Mouse (Mus musculus) hindbrain, embryonic 13.5 days (tissue): Measurements from ENCODE around the gene Ccdc114. TPM values are rescaled to one million over a fixed set of nuclear protein-coding genes. Genes with fewer than 3 reads are reported as not detected.
"Not testable (repeated sequence)": the region's sequence is repeated elsewhere in the genome, so short reads cannot be mapped to it uniquely, and the experiment has no call there.

Experiments
- ATAC-seq: fragments of 200-750 bp; cut with Nextera tagmentation; 2 replicates; pipeline ENCODE4 v1.8.0; 2017; ENCODE audit warnings: moderate TSS enrichment; ENCODE audit not compliant: low FRiP score
- H3K27ac ChIP-seq: fragments of 300-500 bp; sonication (generic); 2 replicates; pipeline ENCODE4 v1.5.1; 2015; ENCODE audit warnings: inconsistent platforms, mild to moderate bottlenecking, moderate library complexity
- H3K27me3 ChIP-seq: fragments of 300-500 bp; sonication (generic); 2 replicates; pipeline ENCODE4 v1.6.1; 2015; ENCODE audit warnings: mild to moderate bottlenecking, inconsistent platforms
- H3K36me3 ChIP-seq: fragments of 300-500 bp; sonication (generic); 2 replicates; pipeline ENCODE4 v1.6.1; 2015; ENCODE audit warnings: mild to moderate bottlenecking, inconsistent platforms
- H3K4me1 ChIP-seq: fragments of 300-500 bp; sonication (generic); replicated peaks from 2 replicates; pipeline ENCODE4 v1.6.1; 2015; ENCODE audit warnings: inconsistent platforms
- H3K4me2 ChIP-seq: fragments of 300-500 bp; sonication (generic); 2 replicates; pipeline ENCODE4 v1.6.1; 2015; ENCODE audit warnings: inconsistent platforms, mild to moderate bottlenecking, moderate library complexity
- H3K4me3 ChIP-seq: fragments of 300-500 bp; sonication (generic); 2 replicates; pipeline ENCODE4 v1.5.1; 2015; ENCODE audit warnings: mild to moderate bottlenecking, inconsistent platforms
- H3K9ac ChIP-seq: fragments of 300-500 bp; sonication (generic); 2 replicates; pipeline ENCODE4 v1.6.1; 2015; ENCODE audit warnings: mild to moderate bottlenecking, inconsistent platforms
- H3K9me3 ChIP-seq: fragments of 300-500 bp; sonication (generic); 2 replicates; pipeline ENCODE4 v1.6.1; 2016; ENCODE audit warnings: inconsistent platforms
- WGBS: fragments of 180-500 bp; shearing (Covaris S2); methylation state at CpG from one replicate; pipeline ENCODE4 v1.1.7; 2015; 5-methylcytosine and 5-hydroxymethylcytosine counted together
- polyA plus RNA-seq: library from polyadenylated mRNA; unstranded; fragments of >200 nt; fragmentation: Nextera tagmentation; extraction: Ambion mirVana; gene quantifications from 2 replicates; pipeline ENCODE4 v1.2.1, GENCODE M21; 2015

The Ccdc114 gene
- polyA plus RNA-seq, 1 experiment from 2014 or later, result 7.6 TPM

GRCm38 (mm10) chr7:45920583-45921241, 3.2 kb upstream of the Ccdc114 start:
- Histone ChIP-seq H3K27ac (no peak overlapping the region), H3K9ac (peak overlapping the region; percentile 35; the same call in 1 of the 2 replicates), H3K4me3 (peak overlapping the region; percentile 11), H3K27me3 (peaks cover 14% of the 10 kb centered on the region; the same call in 1 of the 2 replicates), H3K4me2 (peak overlapping the region; percentile 32), H3K36me3 (no peaks in the 10 kb centered on the region), H3K4me1 (peaks cover 36% of the 10 kb centered on the region), H3K9me3 (no peaks in the 10 kb centered on the region)
- 58% methylated on average over 9 of the region's 9 CpGs for WGBS
- no peak for ATAC-seq

GRCm38 (mm10) chr7:45921242-45921621, 2.6 kb upstream of the Ccdc114 start, which contains the start of gene Emp3:
Gene Emp3 (minus strand): TSS chr7:45921404.
- peak within 1 kb of the TSS; percentile 32 for H3K4me2 ChIP-seq
- peak within 1 kb of the TSS; percentile 58; the same call in 1 of the 2 replicates for H3K9ac ChIP-seq

GRCm38 (mm10) chr7:45921950-45922600, 1.8 kb upstream of the Ccdc114 start:
- Histone ChIP-seq H3K4me1 (peaks cover 23% of the 10 kb centered on the region), H3K27ac (peak overlapping the region; percentile 86), H3K4me3 (no peak overlapping the region; the same call in 1 of the 2 replicates), H3K27me3 (peaks cover 23% of the 10 kb centered on the region), H3K9ac (peak overlapping the region; percentile 58), H3K4me2 (peak overlapping the region; percentile 61), H3K36me3 (no peaks in the 10 kb centered on the region; the same call in 1 of the 2 replicates), H3K9me3 (no peaks in the 10 kb centered on the region)
- no peak for ATAC-seq
- WGBS, result 92% methylated on average over 12 of the region's 12 CpGs

More at GRCm38 (mm10) chr7:45921242-45921621, 2.6 kb upstream of the Ccdc114 start, which contains the start of gene Emp3:
- Histone ChIP-seq H3K36me3 (no peaks in the 10 kb centered on the region), H3K9me3 (no peaks in the 10 kb centered on the region), H3K4me1 (peaks cover 31% of the 10 kb centered on the region), H3K27ac (no peak within 1 kb of the TSS), H3K27me3 (peaks cover 16% of the 10 kb centered on the region; the same call in 1 of the 2 replicates), H3K4me3 (peak within 1 kb of the TSS; percentile 11)
- no peak for ATAC-seq
- WGBS, result 59% methylated on average over 9 of the region's 9 CpGs

- Histone ChIP-seq H3K4me1 (peaks cover 15% of the 10 kb centered on the region), H3K9ac (peak overlapping the region; percentile 64), H3K9me3 (no peaks in the 10 kb centered on the region), H3K4me2 (peak overlapping the region; percentile 61), H3K27ac (peak overlapping the region; percentile 86), H3K27me3 (peaks cover 33% of the 10 kb centered on the region), H3K36me3 (no peaks in the 10 kb centered on the region; the same call in 1 of the 2 replicates), H3K4me3 (peak overlapping the region; percentile 44)
- ATAC-seq, result peak; percentile 91
- under 1% methylated on average over 37 of the region's 37 CpGs for WGBS
Observed at GRCm38 (mm10) chr7:45922928-45923761, 727 bp upstream of the Ccdc114 start.

GRCm38 (mm10) chr7:45924429-45924816, 551 bp downstream of the Ccdc114 start:
- H3K27me3 ChIP-seq, result peaks cover 38% of the 10 kb centered on the region
- 13% methylated on average over 14 of the region's 14 CpGs for WGBS
- H3K9me3 ChIP-seq, result no peaks in the 10 kb centered on the region
- no peak for ATAC-seq
- H3K4me3 ChIP-seq, result peak overlapping the region; percentile 44; the same call in 1 of the 2 replicates
- H3K4me2 ChIP-seq, result peak overlapping the region; percentile 61
- H3K36me3 ChIP-seq, result no peaks in the 10 kb centered on the region; the same call in 1 of the 2 replicates
- H3K4me1 ChIP-seq, result peaks cover 18% of the 10 kb centered on the region
- no peak overlapping the region; the same call in 1 of the 2 replicates for H3K9ac ChIP-seq
- H3K27ac ChIP-seq, result peak overlapping the region; percentile 86; the same call in 1 of the 2 replicates

DNA sequence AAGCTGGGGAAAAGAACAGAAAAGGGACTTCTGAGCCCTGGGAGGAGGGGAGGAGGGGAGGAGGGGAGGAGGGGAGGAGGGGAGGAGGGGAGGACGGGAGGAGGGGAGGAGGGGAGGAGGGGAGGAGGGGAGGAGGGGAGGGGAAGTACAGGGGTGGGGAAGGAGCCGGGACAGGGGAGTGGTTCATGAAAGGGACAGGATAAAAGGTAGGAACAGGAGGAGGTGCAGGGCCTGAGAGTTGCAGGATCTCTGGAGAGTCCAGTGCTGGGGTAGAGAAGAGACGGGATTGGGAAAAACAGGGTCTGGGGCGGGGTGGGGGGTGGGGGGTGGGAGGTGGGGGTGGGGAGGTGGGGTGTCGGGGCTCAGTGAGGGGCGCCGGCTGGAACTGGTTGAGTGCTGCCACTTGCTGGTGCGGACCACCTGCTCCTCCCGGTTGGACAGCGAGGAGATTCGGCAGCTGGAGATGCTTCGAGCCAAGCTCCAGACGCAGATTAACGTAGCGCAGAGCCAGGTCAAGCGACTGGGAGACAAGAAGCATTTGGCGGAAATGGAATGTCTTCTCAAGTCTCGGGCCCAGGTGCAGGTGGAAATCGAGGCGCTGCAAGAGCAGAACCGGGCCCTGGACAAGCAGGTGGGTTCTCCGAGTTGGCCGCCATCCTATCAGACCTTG, 4.9 kb downstream of the Ccdc114 start:
- H3K4me3 ChIP-seq, result no peak overlapping the region
- H3K4me1 ChIP-seq, result peaks cover 9% of the 10 kb centered on the region; the same call in 1 of the 2 replicates
- 13% methylated on average over 19 of the region's 23 CpGs for WGBS
- H3K9me3 ChIP-seq, result no peaks in the 10 kb centered on the region; the same call in 1 of the 2 replicates
- peak overlapping the region; percentile 33; the same call in 1 of the 2 replicates for H3K4me2 ChIP-seq
- no peak overlapping the region for H3K9ac ChIP-seq
- H3K27ac ChIP-seq, result no peak overlapping the region
- no peak for ATAC-seq
- H3K27me3 ChIP-seq, result peaks cover 29% of the 10 kb centered on the region
- H3K36me3 ChIP-seq, result no peaks in the 10 kb centered on the region; the same call in 1 of the 2 replicates

- Histone ChIP-seq H3K4me3 (no peak overlapping the region), H3K9ac (no peak overlapping the region), H3K9me3 (no peaks in the 10 kb centered on the region; the same call in 1 of the 2 replicates), H3K36me3 (no peaks in the 10 kb centered on the region; the same call in 1 of the 2 replicates), H3K27ac (no peak overlapping the region), H3K4me1 (0 out of 2 replicates have a peak, but pooled peaks cover 3% of the 10 kb centered on the region), H3K4me2 (no peak overlapping the region), H3K27me3 (peaks cover 29% of the 10 kb centered on the region)
- ATAC-seq, result no peak
- 83% methylated on average over 1 of the region's 1 CpGs for WGBS
Observed at GRCm38 (mm10) chr7:45929688-45930087, 5.8 kb downstream of the Ccdc114 start.

- not testable (repeated sequence) for H3K36me3 ChIP-seq, H3K4me3 ChIP-seq, H3K4me2 ChIP-seq, H3K27ac ChIP-seq, H3K4me1 ChIP-seq, H3K9me3 ChIP-seq, H3K9ac ChIP-seq, H3K27me3 ChIP-seq, ATAC-seq
- 89% methylated on average over 12 of the region's 12 CpGs for WGBS
Observed at GRCm38 (mm10) chr7:45933766-45934165, 9.9 kb downstream of the Ccdc114 start.

DNA sequence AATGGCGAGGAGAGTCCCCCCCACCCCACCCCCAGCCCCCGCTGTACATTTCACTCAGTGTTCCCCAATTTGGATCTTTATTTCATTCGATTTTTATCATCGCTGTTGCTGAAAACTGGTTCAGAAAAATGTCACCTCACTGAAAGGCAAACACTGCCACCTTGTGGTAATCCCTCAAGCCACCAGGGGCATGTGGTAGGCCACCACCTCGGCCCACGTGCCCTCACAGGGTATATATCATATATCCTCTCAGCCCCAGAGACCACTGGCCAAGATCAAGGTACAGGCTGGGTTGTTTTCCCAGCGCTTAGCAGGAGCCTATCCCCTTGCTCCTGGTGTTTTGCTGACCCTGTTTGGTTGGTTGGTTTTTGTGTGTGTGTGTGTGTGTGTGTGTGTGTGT, 11.2 kb downstream of the Ccdc114 start:
- no peaks in the 10 kb centered on the region for H3K4me1 ChIP-seq
- 31% methylated on average over 7 of the region's 7 CpGs for WGBS
- no peak overlapping the region for H3K9ac ChIP-seq
- H3K9me3 ChIP-seq, result no peaks in the 10 kb centered on the region; the same call in 1 of the 2 replicates
- ATAC-seq, result no peak
- H3K4me3 ChIP-seq, result no peak overlapping the region
- H3K4me2 ChIP-seq, result no peak overlapping the region
- H3K27ac ChIP-seq, result no peak overlapping the region
- H3K27me3 ChIP-seq, result no peaks in the 10 kb centered on the region
- no peaks in the 10 kb centered on the region for H3K36me3 ChIP-seq

DNA sequence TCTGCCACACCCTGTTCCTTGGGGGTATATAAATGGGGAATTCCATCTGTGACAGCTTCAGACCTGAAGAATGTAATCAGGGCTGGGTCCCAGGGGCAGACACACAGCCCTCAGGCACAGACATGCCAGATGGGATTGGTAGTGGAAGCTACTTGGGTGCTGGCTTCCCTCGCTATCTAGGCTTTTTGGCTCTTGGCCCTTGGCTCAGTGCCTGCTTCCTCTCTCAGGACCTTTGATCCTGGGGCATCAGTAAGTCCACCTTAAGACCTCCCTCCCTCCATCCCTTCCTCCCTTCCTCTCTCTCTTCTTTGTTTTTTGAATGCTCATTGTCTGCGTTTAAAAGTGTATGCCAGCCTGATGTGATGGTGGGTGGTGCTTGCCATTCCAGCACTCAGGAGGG, 16.0 kb downstream of the Ccdc114 start:
- H3K4me3 ChIP-seq, result no peak overlapping the region
- H3K27me3 ChIP-seq, result no peaks in the 10 kb centered on the region
- H3K9ac ChIP-seq, result no peak overlapping the region
- H3K4me1 ChIP-seq, result no peaks in the 10 kb centered on the region
- ATAC-seq, result no peak
- H3K9me3 ChIP-seq, result no peaks in the 10 kb centered on the region
- no peak overlapping the region for H3K27ac ChIP-seq
- no peak overlapping the region for H3K4me2 ChIP-seq
- no peaks in the 10 kb centered on the region for H3K36me3 ChIP-seq
- 41% methylated on average over 2 of the region's 2 CpGs for WGBS

DNA sequence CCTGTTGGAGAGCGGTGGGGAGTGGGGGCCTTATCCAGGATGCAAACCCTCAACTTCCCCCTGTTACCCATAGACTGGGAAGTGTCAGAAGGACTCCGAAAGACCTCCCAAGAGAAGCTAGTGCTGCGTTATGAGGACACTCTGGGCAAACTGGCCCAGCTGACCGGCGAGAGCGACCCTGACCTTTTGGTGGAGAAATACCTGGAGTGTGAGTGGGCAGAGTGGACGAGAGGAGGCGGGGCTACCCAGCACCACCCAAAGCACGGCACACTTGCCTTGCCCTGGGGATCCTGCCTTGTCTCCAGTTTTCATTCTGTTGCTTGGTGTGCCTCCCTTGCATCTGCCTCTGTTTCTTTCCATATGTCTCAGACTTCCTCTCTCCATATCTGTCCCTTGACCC, 18.1 kb downstream of the Ccdc114 start:
- Histone ChIP-seq H3K4me3 (no peak overlapping the region), H3K4me2 (no peak overlapping the region), H3K9ac (no peak overlapping the region), H3K27ac (no peak overlapping the region), H3K9me3 (no peaks in the 10 kb centered on the region), H3K36me3 (no peaks in the 10 kb centered on the region), H3K27me3 (no peaks in the 10 kb centered on the region), H3K4me1 (no peaks in the 10 kb centered on the region)
- ATAC-seq, result no peak
- 90% methylated on average over 9 of the region's 9 CpGs for WGBS
